Mouse (Mus musculus): ENCODE results near the gene Rcc2. TPM values are rescaled to one million over a fixed set of nuclear protein-coding genes. Genes with fewer than 3 reads are reported as not detected.

Gene Rcc2
- polyA plus RNA-seq, 1 experiment from 2014 or later: 28.0 TPM

DNA sequence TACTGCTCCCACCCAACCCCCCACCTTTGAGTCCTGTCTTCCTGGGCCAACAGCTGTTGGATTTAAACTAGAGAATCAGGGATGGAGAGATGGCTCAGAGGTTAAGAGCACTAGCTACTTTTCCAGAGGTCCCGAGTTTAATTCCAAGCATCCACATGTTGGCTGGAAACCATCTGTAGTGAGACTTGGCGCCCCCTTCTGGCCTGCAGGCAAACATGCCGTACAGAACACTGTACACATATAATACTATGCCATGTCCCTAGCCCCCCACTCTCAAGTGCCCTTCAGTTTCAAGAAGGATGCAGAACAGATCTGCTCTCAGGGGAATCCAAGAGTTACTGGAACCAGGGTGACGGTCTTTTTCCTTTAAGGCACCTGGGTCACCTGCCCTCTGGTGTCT is 31.3 kb downstream of the Rcc2 start:
- Histone ChIP-seq H3K4me1 (replicated peaks) (0 out of 2 replicates have a peak, but pooled peaks cover 3% of the 10 kb centered on the region), H3K36me3 (replicated peaks) (no peaks in the 10 kb centered on the region), H3K9me3 (replicated peaks) (no peaks in the 10 kb centered on the region), H3K27ac (replicated peaks) (no peak overlapping the region), H3K27me3 (peaks cover 4% of the 10 kb centered on the region; the same call in 1 of the 2 replicates), H3K4me3 (replicated peaks) (no peak overlapping the region), H3K4me2 (no peak overlapping the region), H3K9ac (no peak overlapping the region)
- no peak for ATAC-seq (ENCODE audit: insufficient read depth)
- WGBS (ENCODE audit: insufficient replicate concordance): 67% methylated on average over 4 of the region's 4 CpGs

DNA sequence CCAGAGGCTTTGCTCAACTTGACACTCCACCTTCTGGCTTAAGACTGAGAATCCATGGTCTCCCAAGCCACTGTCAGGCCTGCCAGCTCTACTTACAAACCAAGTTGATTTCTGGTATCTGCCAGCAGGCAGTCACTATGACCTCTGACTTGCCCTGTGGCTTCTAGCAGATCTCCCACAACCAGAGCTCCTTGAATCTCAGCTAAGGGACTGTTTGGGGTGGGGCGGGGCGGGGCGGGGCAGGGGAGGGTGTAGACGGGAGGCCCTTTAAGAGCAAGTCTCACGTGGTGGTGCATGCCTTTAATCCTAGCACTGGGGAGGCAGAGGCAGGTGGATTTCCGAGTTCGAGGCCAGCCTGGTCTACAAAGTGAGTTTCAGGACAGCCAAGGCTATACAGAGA is 32.5 kb downstream of the Rcc2 start:
- H3K9ac ChIP-seq: no peak overlapping the region
- no peak overlapping the region for H3K4me3 ChIP-seq (replicated peaks)
- no peak overlapping the region for H3K27ac ChIP-seq (replicated peaks)
- H3K27me3 ChIP-seq: peaks cover 6% of the 10 kb centered on the region; the same call in 1 of the 2 replicates
- no peak for ATAC-seq (ENCODE audit: insufficient read depth)
- H3K4me2 ChIP-seq: no peak overlapping the region
- H3K4me1 ChIP-seq (replicated peaks): 0 out of 2 replicates have a peak, but pooled peaks cover 3% of the 10 kb centered on the region
- no peaks in the 10 kb centered on the region for H3K9me3 ChIP-seq (replicated peaks)
- no peaks in the 10 kb centered on the region for H3K36me3 ChIP-seq (replicated peaks)
- 35% methylated on average over 7 of the region's 7 CpGs for WGBS (ENCODE audit: insufficient replicate concordance)

DNA sequence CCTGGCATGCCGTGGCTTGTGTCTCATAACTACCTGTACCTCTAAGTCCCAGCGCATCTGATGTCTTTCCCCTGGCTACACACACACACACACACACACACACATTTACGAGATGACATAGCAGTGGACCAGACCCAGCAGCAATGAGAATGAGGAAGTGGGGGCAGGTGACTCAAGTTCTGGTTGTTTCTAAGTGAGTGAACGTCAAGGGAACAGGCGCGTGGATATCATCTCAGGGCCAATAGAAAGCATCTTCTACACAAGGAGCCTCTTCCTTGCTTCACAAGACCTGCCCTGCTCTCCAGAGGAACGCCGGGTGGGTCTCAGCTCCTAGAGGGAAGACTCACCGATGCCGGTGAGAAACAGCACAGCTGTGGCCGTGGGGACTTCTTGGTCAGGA is 40.3 kb downstream of the Rcc2 start:
- WGBS (ENCODE audit: insufficient replicate concordance): 49% methylated on average over 11 of the region's 11 CpGs
- H3K9me3 ChIP-seq (replicated peaks): no peaks in the 10 kb centered on the region
- no peak overlapping the region for H3K4me3 ChIP-seq (replicated peaks)
- no peak overlapping the region for H3K4me2 ChIP-seq
- H3K36me3 ChIP-seq (replicated peaks): no peaks in the 10 kb centered on the region
- ATAC-seq (ENCODE audit: insufficient read depth): no peak
- H3K27ac ChIP-seq (replicated peaks): no peak overlapping the region
- no peaks in the 10 kb centered on the region for H3K4me1 ChIP-seq (replicated peaks)
- no peak overlapping the region for H3K9ac ChIP-seq
- peaks cover 17% of the 10 kb centered on the region; the same call in 1 of the 2 replicates for H3K27me3 ChIP-seq

DNA sequence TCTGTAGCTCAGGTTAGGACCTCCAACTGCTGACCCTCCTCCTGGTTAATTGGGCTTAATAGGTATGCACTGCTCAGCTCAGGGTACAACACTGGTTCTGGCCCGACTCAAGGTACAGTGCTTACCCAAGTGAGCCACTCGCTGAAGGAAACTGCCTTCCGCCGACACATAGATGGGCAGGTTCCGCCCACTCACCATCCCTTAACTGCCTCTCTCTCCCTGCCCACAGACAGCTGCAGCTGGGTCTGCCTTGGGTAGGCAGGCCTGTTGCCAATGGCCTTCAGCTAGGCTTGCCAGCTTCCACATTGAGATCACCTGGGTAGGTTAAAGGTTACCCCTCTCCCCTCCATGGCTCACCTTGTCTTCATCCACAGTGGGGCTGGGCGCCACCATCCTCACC is 41.1 kb downstream of the Rcc2 start:
- no peak overlapping the region for H3K27ac ChIP-seq (replicated peaks)
- H3K9ac ChIP-seq: no peak overlapping the region
- ATAC-seq (ENCODE audit: insufficient read depth): no peak
- no peak overlapping the region for H3K4me3 ChIP-seq (replicated peaks)
- H3K4me1 ChIP-seq (replicated peaks): no peaks in the 10 kb centered on the region
- H3K9me3 ChIP-seq (replicated peaks): no peaks in the 10 kb centered on the region
- H3K4me2 ChIP-seq: no peak overlapping the region
- 56% methylated on average over 6 of the region's 6 CpGs for WGBS (ENCODE audit: insufficient replicate concordance)
- peaks cover 17% of the 10 kb centered on the region; the same call in 1 of the 2 replicates for H3K27me3 ChIP-seq
- H3K36me3 ChIP-seq (replicated peaks): no peaks in the 10 kb centered on the region

DNA sequence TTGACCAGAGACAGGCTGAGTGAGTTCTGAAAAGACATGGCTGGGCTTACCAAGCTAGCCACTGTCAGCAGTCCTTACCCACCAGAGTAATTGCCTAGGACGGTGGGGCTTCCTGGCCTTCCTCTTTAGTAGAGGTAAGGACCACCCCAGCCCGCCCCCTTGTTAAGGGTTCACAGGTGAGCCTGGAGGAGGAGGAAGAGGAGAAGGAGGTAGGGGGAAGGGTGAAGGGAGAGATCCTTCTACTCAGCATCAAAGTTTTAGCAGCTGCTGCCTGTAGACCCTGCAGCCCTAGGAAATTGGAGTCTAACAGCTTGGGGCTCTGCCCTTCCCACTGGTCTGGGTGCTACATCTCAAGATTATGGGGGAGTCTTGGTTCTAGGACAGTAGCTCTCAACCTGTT is 42.2 kb downstream of the Rcc2 start, which contains the start of gene Padi6:
Padi6 (minus strand) TSS at position 101 of the 400 bp plus-strand sequence.
- no peaks in the 10 kb centered on the region for H3K9me3 ChIP-seq (replicated peaks)
- 0 out of 2 replicates have a peak, but pooled peaks cover 14% of the 10 kb centered on the region for H3K27me3 ChIP-seq
- no peak within 1 kb of the TSS for H3K27ac ChIP-seq (replicated peaks)
- H3K4me1 ChIP-seq (replicated peaks): no peaks in the 10 kb centered on the region
- H3K36me3 ChIP-seq (replicated peaks): no peaks in the 10 kb centered on the region
- no peak within 1 kb of the TSS for H3K9ac ChIP-seq
- H3K4me3 ChIP-seq (replicated peaks): no peak within 1 kb of the TSS
- H3K4me2 ChIP-seq: no peak within 1 kb of the TSS
- ATAC-seq (ENCODE audit: insufficient read depth): no peak
- 50% methylated on average over 2 of the region's 2 CpGs for WGBS (ENCODE audit: insufficient replicate concordance)

DNA sequence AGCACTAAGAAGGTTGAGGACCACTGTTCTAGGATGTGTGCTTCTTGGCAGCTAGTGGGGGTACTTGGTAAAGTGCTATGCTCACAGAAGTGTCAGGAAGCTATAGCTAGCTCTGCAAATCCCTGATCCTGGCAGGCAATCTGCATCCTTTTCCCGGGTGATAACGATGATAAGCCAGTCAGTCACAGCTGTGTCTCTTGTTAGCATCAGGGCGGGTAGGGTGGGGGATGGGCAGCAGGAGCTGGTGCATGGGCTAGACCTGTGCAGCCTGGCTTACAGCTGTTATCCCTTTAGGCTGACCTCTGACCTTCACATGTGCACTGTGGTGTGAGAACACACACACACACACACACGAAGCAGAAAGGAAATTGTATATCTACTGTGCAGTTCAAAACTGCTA is 42.7 kb downstream of the Rcc2 start:
- no peaks in the 10 kb centered on the region for H3K9me3 ChIP-seq (replicated peaks)
- no peak overlapping the region for H3K4me2 ChIP-seq
- H3K27me3 ChIP-seq: peaks cover 14% of the 10 kb centered on the region; the same call in 1 of the 2 replicates
- ATAC-seq (ENCODE audit: insufficient read depth): no peak
- no peak overlapping the region for H3K9ac ChIP-seq
- no peaks in the 10 kb centered on the region for H3K36me3 ChIP-seq (replicated peaks)
- no peak overlapping the region for H3K4me3 ChIP-seq (replicated peaks)
- 39% methylated on average over 4 of the region's 4 CpGs for WGBS (ENCODE audit: insufficient replicate concordance)
- no peaks in the 10 kb centered on the region for H3K4me1 ChIP-seq (replicated peaks)
- H3K27ac ChIP-seq (replicated peaks): no peak overlapping the region

DNA sequence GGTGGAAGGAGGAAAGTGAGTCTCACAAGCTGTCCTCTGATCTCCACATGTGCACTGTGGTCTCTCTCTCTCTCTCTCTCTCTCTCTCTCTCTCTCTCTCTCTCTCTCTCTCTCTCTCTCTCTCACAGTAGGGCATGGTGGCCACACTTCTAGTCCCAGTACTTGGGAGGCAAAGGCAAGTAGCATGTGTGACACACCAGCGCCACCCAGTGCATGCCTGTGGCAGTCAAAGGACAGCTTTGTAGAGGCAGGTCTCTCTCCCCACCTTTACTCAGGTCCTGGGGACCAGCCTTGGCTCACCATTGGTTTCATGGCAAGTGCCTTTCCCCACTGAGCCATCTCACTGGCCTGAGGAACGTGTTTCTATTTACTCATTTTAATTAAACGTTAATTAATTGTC is 44.3 kb downstream of the Rcc2 start:
- Histone ChIP-seq H3K36me3 (replicated peaks) (no peaks in the 10 kb centered on the region), H3K27me3 (peaks cover 14% of the 10 kb centered on the region; the same call in 1 of the 2 replicates), H3K9ac (no peak overlapping the region), H3K9me3 (replicated peaks) (no peaks in the 10 kb centered on the region), H3K4me1 (replicated peaks) (no peaks in the 10 kb centered on the region), H3K4me2 (no peak overlapping the region), H3K4me3 (replicated peaks) (no peak overlapping the region), H3K27ac (replicated peaks) (no peak overlapping the region)
- WGBS (ENCODE audit: insufficient replicate concordance): 8% methylated on average over 3 of the region's 3 CpGs
- ATAC-seq (ENCODE audit: insufficient read depth): no peak

DNA sequence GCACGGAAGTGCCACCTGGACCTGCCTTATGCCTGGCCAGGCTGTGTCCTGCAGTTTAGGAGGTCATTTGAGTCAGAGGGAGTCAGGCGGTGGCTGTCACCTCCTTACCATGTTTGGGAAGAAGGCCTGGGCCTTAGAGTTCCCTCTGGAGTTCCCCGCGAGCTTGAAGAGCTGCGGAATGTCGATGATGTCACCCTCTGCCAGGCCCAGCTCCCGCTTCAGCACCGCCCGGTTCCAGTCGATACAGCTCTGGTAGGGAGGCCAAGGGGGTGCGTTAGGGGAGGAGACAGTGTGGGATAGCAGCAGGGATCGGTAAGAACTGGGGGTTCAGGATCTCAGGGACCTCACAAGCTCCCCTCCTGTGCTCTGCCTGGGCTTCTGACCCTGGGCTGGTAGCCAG is 47.6 kb downstream of the Rcc2 start:
- no peak overlapping the region for H3K9ac ChIP-seq
- no peak for ATAC-seq (ENCODE audit: insufficient read depth)

DNA sequence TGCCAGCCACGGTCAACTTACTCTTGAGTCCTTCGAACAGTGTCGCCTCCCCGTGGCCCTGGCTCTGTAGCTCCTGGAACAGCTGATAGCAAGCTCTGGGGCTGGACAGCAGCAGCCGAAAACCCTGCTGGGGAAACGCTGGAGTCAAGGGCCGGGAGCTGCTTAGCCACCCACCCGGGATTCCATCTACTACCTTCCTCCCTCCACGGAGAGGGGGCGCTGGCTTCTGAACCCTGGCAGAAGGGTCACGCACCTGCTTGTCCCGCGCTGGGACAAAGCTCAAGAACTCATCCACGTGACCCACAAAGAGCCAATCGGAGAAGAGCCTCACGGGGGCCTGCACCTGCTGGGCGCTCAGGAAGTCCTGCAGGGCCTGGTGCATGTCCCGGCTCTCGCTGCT is 50.0 kb downstream of the Rcc2 start:
- peaks cover 5% of the 10 kb centered on the region for H3K4me1 ChIP-seq (replicated peaks)
- 8% methylated on average over 19 of the region's 19 CpGs for WGBS (ENCODE audit: insufficient replicate concordance)
- H3K36me3 ChIP-seq (replicated peaks): no peaks in the 10 kb centered on the region
- H3K4me2 ChIP-seq: peak overlapping the region; percentile 57
- no peaks in the 10 kb centered on the region; the same call in 1 of the 2 replicates for H3K27me3 ChIP-seq
- no peak for ATAC-seq (ENCODE audit: insufficient read depth)
- H3K27ac ChIP-seq (replicated peaks): no peak overlapping the region
- H3K9me3 ChIP-seq (replicated peaks): no peaks in the 10 kb centered on the region
- no peak overlapping the region for H3K9ac ChIP-seq
- 0 out of 2 replicates have a peak overlapping the region, but pooled peaks have one; percentile 22 for H3K4me3 ChIP-seq (replicated peaks)

More for the DNA sequence above, 47.6 kb downstream of the Rcc2 start:
- H3K27ac ChIP-seq (replicated peaks): no peak overlapping the region
- 37% methylated on average over 12 of the region's 12 CpGs for WGBS (ENCODE audit: insufficient replicate concordance)
- H3K4me3 ChIP-seq (replicated peaks): no peak overlapping the region
- H3K36me3 ChIP-seq (replicated peaks): no peaks in the 10 kb centered on the region
- H3K27me3 ChIP-seq: peaks cover 3% of the 10 kb centered on the region; the same call in 1 of the 2 replicates
- H3K4me2 ChIP-seq: no peak overlapping the region
- no peaks in the 10 kb centered on the region for H3K9me3 ChIP-seq (replicated peaks)
- peaks cover 5% of the 10 kb centered on the region for H3K4me1 ChIP-seq (replicated peaks)

DNA sequence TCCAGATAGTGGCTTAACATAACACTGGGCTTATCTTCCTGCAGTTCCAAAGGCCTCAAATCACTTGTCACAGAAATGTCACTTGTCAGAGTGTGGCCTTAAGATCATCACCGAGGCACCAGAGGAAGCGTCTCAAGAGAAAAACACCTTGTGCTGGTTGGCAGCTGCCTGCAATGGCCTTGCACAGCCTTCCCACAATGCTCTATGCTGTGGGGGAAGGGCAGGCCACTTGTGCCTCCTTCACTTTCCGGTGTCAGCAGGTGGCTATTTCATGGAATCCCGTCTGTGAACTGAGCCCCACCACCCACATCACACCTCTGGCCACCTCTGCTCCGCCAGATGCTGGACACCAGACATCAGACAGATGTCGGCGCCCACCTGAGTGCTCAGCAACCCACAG is 53.0 kb downstream of the Rcc2 start:
- H3K4me2 ChIP-seq: no peak overlapping the region
- H3K4me3 ChIP-seq (replicated peaks): no peak overlapping the region
- H3K36me3 ChIP-seq (replicated peaks): no peaks in the 10 kb centered on the region
- no peaks in the 10 kb centered on the region; the same call in 1 of the 2 replicates for H3K27me3 ChIP-seq
- no peak overlapping the region for H3K9ac ChIP-seq
- no peak overlapping the region for H3K27ac ChIP-seq (replicated peaks)
- peaks cover 5% of the 10 kb centered on the region for H3K4me1 ChIP-seq (replicated peaks)
- 45% methylated on average over 7 of the region's 7 CpGs for WGBS (ENCODE audit: insufficient replicate concordance)
- H3K9me3 ChIP-seq (replicated peaks): no peaks in the 10 kb centered on the region
- ATAC-seq (ENCODE audit: insufficient read depth): no peak

DNA sequence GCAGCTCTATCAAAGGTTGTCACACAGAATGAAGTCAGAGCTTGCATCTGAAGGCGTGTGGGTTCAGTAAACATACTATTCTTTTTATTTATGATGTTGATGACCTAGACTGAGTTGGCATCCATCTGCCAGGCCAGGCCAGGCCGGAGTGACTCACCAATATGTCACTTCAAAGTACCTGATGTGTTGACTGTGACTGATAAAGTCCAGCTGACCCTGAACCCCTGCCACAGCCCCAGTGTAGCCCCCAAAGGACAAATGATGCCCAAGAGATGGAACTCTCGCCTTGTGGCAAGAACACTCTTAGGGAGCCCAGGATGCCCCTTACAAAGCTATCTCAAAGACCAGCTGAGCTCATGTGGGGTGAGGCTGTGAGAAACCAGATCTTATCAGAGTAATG is 55.5 kb downstream of the Rcc2 start:
- WGBS (ENCODE audit: insufficient replicate concordance): 50% methylated on average over 3 of the region's 3 CpGs

DNA sequence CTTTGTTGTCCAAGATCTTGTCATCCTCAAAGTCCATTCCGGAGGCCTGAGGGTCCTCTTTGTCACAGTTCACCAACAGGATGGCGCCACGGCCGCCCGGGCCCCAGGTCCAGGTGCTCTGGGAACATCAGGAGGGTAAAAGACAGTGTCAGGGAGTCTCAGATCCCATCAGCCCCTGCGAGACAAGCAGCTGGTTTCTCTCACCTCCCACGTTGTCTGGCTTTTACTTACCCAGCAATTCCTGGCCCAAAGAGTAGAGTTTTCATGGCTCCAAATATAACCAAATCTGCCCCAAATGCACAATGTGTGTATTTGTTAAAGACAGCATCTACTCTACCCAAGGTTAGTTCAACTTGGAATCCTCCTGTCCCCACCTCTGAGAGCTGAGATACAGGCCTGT is 61.3 kb downstream of the Rcc2 start:
- Histone ChIP-seq H3K9me3 (replicated peaks) (no peaks in the 10 kb centered on the region), H3K27ac (replicated peaks) (no peak overlapping the region), H3K9ac (no peak overlapping the region), H3K4me3 (replicated peaks) (no peak overlapping the region), H3K4me1 (replicated peaks) (0 out of 2 replicates have a peak, but pooled peaks cover 2% of the 10 kb centered on the region), H3K4me2 (no peak overlapping the region), H3K27me3 (no peaks in the 10 kb centered on the region), H3K36me3 (replicated peaks) (no peaks in the 10 kb centered on the region)
- 76% methylated on average over 7 of the region's 7 CpGs for WGBS (ENCODE audit: insufficient replicate concordance)
- ATAC-seq (ENCODE audit: insufficient read depth): no peak

More for the DNA sequence above, 55.5 kb downstream of the Rcc2 start:
- Histone ChIP-seq H3K27ac (replicated peaks) (no peak overlapping the region), H3K27me3 (no peaks in the 10 kb centered on the region; the same call in 1 of the 2 replicates), H3K4me2 (no peak overlapping the region), H3K36me3 (replicated peaks) (no peaks in the 10 kb centered on the region), H3K9me3 (replicated peaks) (no peaks in the 10 kb centered on the region), H3K4me1 (replicated peaks) (no peaks in the 10 kb centered on the region), H3K4me3 (replicated peaks) (no peak overlapping the region), H3K9ac (no peak overlapping the region)
- no peak for ATAC-seq (ENCODE audit: insufficient read depth)
